Mouse (Mus musculus): ENCODE results near the gene Naaa. TPM values are rescaled to one million over a fixed set of nuclear protein-coding genes. Genes with fewer than 3 reads are reported as not detected.

The Naaa gene
- polyA plus RNA-seq, 1 experiment from 2014 or later, result 6.1 TPM

DNA sequence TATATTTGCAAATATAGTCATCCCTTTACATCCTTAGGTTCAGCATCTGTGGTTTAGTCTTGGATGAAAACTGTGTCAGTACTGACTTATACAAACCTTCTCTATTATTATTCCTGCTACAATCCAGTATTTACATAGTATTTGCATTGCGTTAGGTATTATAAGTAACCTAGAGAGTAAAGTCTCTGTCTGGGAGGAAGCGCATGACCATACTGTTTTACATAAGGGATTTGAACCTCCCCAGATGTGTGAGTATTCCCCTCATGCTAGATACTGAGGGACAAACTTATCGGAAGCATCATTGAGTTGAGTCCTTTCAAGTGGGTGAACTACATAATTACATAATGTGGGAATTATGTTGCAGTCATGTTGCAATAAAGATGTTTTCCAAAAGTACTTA, 48.5 kb downstream of the Naaa start:
- H3K4me3 ChIP-seq (ENCODE audit: low read depth, low read length), result no peak overlapping the region
- no peaks in the 10 kb centered on the region for H3K9me3 ChIP-seq (ENCODE audit: control insufficient read depth, low read length)
- DNase-seq (ENCODE audit: low spot score) (no peak), ATAC-seq (ENCODE audit: insufficient read depth, low FRiP score, low TSS enrichment) (no peak)
- H3K4me2 ChIP-seq (ENCODE audit: low read depth), result no peak overlapping the region
- H3K36me3 ChIP-seq (ENCODE audit: control insufficient read depth, insufficient read depth, low read length), result no peaks in the 10 kb centered on the region
- H3K27ac ChIP-seq (ENCODE audit: low read depth, low read length), result no peak overlapping the region
- no peaks in the 10 kb centered on the region for H3K27me3 ChIP-seq (ENCODE audit: control insufficient read depth, insufficient read depth, low read length)
- WGBS, result 96% methylated on average over 3 of the region's 3 CpGs
- no peaks in the 10 kb centered on the region for H3K4me1 ChIP-seq (ENCODE audit: control insufficient read depth, insufficient read depth, low read length)
- H3K9ac ChIP-seq (ENCODE audit: low read length), result no peak overlapping the region

- H3K4me2 ChIP-seq (ENCODE audit: low read depth), result no peak overlapping the region
- no peaks in the 10 kb centered on the region for H3K36me3 ChIP-seq (ENCODE audit: control insufficient read depth, insufficient read depth, low read length)
- no peaks in the 10 kb centered on the region for H3K9me3 ChIP-seq (ENCODE audit: control insufficient read depth, low read length)
- no peak for ATAC-seq (ENCODE audit: insufficient read depth, low FRiP score, low TSS enrichment)
- no peaks in the 10 kb centered on the region for H3K27me3 ChIP-seq (ENCODE audit: control insufficient read depth, insufficient read depth, low read length)
- no peaks in the 10 kb centered on the region for H3K4me1 ChIP-seq (ENCODE audit: control insufficient read depth, insufficient read depth, low read length)
- no peak overlapping the region for H3K9ac ChIP-seq (ENCODE audit: low read length)
- DNase-seq (ENCODE audit: low spot score), result no peak
- no peak overlapping the region for H3K27ac ChIP-seq (ENCODE audit: low read depth, low read length)
- H3K4me3 ChIP-seq (ENCODE audit: low read depth, low read length), result no peak overlapping the region
- WGBS, result 49% methylated on average over 10 of the region's 10 CpGs
Observed at GRCm38 (mm10) chr5:92228776-92229175, 49.2 kb downstream of the Naaa start.

DNA sequence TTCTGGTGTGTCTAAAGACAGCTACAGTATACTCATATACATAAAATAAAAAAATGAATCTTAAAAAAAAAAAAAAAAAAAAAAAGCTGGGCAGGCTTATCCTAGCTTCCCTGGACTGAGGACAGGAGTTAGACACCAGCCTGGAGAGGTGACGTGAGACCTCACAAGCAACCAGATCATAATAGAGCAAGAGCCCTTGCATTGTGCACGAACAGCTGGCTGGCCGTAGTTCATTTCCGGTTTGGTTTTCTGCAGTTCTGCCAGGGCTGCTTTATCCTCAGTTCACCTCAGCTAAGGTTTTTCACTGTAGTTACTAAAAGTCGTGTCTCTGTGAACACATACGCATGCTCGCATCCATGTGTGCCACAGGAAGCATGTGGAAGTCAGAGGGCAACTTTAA, 50.2 kb downstream of the Naaa start:
- no peaks in the 10 kb centered on the region for H3K27me3 ChIP-seq (ENCODE audit: control insufficient read depth, insufficient read depth, low read length)
- H3K27ac ChIP-seq (ENCODE audit: low read depth, low read length), result no peak overlapping the region
- DNase-seq (ENCODE audit: low spot score) (no peak), ATAC-seq (ENCODE audit: insufficient read depth, low FRiP score, low TSS enrichment) (no peak)
- H3K4me2 ChIP-seq (ENCODE audit: low read depth), result no peak overlapping the region
- no peak overlapping the region for H3K9ac ChIP-seq (ENCODE audit: low read length)
- 89% methylated on average over 7 of the region's 7 CpGs for WGBS
- no peak overlapping the region for H3K4me3 ChIP-seq (ENCODE audit: low read depth, low read length)
- no peaks in the 10 kb centered on the region for H3K9me3 ChIP-seq (ENCODE audit: control insufficient read depth, low read length)
- H3K4me1 ChIP-seq (ENCODE audit: control insufficient read depth, insufficient read depth, low read length), result no peaks in the 10 kb centered on the region
- H3K36me3 ChIP-seq (ENCODE audit: control insufficient read depth, insufficient read depth, low read length), result no peaks in the 10 kb centered on the region

GRCm38 (mm10) chr5:92220287-92220902, 57.6 kb downstream of the Naaa start:
- no peak for ATAC-seq (ENCODE audit: insufficient read depth, low FRiP score, low TSS enrichment)
- H3K27me3 ChIP-seq (ENCODE audit: control insufficient read depth, insufficient read depth, low read length), result no peaks in the 10 kb centered on the region
- H3K27ac ChIP-seq (ENCODE audit: low read depth, low read length), result no peak overlapping the region
- WGBS, result 92% methylated on average over 8 of the region's 8 CpGs
- DNase-seq (ENCODE audit: low spot score), result no peak
- H3K4me2 ChIP-seq (ENCODE audit: low read depth), result no peak overlapping the region
- H3K36me3 ChIP-seq (ENCODE audit: control insufficient read depth, insufficient read depth, low read length), result no peaks in the 10 kb centered on the region
- H3K9ac ChIP-seq (ENCODE audit: low read length), result no peak overlapping the region
- H3K4me1 ChIP-seq (ENCODE audit: control insufficient read depth, insufficient read depth, low read length), result no peaks in the 10 kb centered on the region
- no peaks in the 10 kb centered on the region for H3K9me3 ChIP-seq (ENCODE audit: control insufficient read depth, low read length)
- H3K4me3 ChIP-seq (ENCODE audit: low read depth, low read length), result no peak overlapping the region

GRCm38 (mm10) chr5:92219826-92220225, 58.1 kb downstream of the Naaa start:
- 79% methylated on average over 6 of the region's 6 CpGs for WGBS
- ATAC-seq (ENCODE audit: insufficient read depth, low FRiP score, low TSS enrichment) (no peak), DNase-seq (ENCODE audit: low spot score) (no peak)
- Histone ChIP-seq H3K9ac (ENCODE audit: low read length) (no peak overlapping the region), H3K4me1 (ENCODE audit: control insufficient read depth, insufficient read depth, low read length) (no peaks in the 10 kb centered on the region), H3K27me3 (ENCODE audit: control insufficient read depth, insufficient read depth, low read length) (no peaks in the 10 kb centered on the region), H3K9me3 (ENCODE audit: control insufficient read depth, low read length) (no peaks in the 10 kb centered on the region), H3K27ac (ENCODE audit: low read depth, low read length) (no peak overlapping the region), H3K36me3 (ENCODE audit: control insufficient read depth, insufficient read depth, low read length) (no peaks in the 10 kb centered on the region), H3K4me2 (ENCODE audit: low read depth) (no peak overlapping the region), H3K4me3 (ENCODE audit: low read depth, low read length) (no peak overlapping the region)

GRCm38 (mm10) chr5:92218915-92219793, 58.8 kb downstream of the Naaa start:
- Histone ChIP-seq H3K36me3 (ENCODE audit: control insufficient read depth, insufficient read depth, low read length) (no peaks in the 10 kb centered on the region), H3K27ac (ENCODE audit: low read depth, low read length) (no peak overlapping the region), H3K9me3 (ENCODE audit: control insufficient read depth, low read length) (no peaks in the 10 kb centered on the region), H3K9ac (ENCODE audit: low read length) (no peak overlapping the region), H3K4me2 (ENCODE audit: low read depth) (no peak overlapping the region), H3K4me1 (ENCODE audit: control insufficient read depth, insufficient read depth, low read length) (no peaks in the 10 kb centered on the region), H3K4me3 (ENCODE audit: low read depth, low read length) (no peak overlapping the region), H3K27me3 (ENCODE audit: control insufficient read depth, insufficient read depth, low read length) (no peaks in the 10 kb centered on the region)
- DNase-seq (ENCODE audit: low spot score), result no peak
- ATAC-seq (ENCODE audit: insufficient read depth, low FRiP score, low TSS enrichment), result no peak
- WGBS, result 52% methylated on average over 17 of the region's 17 CpGs

GRCm38 (mm10) chr5:92215308-92215707, 62.7 kb downstream of the Naaa start, which contains the start of gene U90926:
U90926 (minus strand) TSS chr5:92215408.
- no peak for DNase-seq (ENCODE audit: low spot score)
- ATAC-seq (ENCODE audit: insufficient read depth, low FRiP score, low TSS enrichment), result no peak
- H3K27ac ChIP-seq (ENCODE audit: low read depth, low read length), result no peak within 1 kb of the TSS
- no peak within 1 kb of the TSS for H3K4me3 ChIP-seq (ENCODE audit: low read depth, low read length)
- WGBS, result 90% methylated on average over 4 of the region's 4 CpGs
- no peaks in the 10 kb centered on the region for H3K4me1 ChIP-seq (ENCODE audit: control insufficient read depth, insufficient read depth, low read length)
- H3K27me3 ChIP-seq (ENCODE audit: control insufficient read depth, insufficient read depth, low read length), result no peaks in the 10 kb centered on the region
- no peak within 1 kb of the TSS for H3K4me2 ChIP-seq (ENCODE audit: low read depth)
- H3K9ac ChIP-seq (ENCODE audit: low read length), result no peak within 1 kb of the TSS
- H3K36me3 ChIP-seq (ENCODE audit: control insufficient read depth, insufficient read depth, low read length), result no peaks in the 10 kb centered on the region
- no peaks in the 10 kb centered on the region for H3K9me3 ChIP-seq (ENCODE audit: control insufficient read depth, low read length)

- Histone ChIP-seq H3K9ac (ENCODE audit: low read length) (no peak overlapping the region), H3K4me1 (ENCODE audit: control insufficient read depth, insufficient read depth, low read length) (no peaks in the 10 kb centered on the region), H3K9me3 (ENCODE audit: control insufficient read depth, low read length) (no peaks in the 10 kb centered on the region), H3K4me3 (ENCODE audit: low read depth, low read length) (no peak overlapping the region), H3K27me3 (ENCODE audit: control insufficient read depth, insufficient read depth, low read length) (no peaks in the 10 kb centered on the region), H3K36me3 (ENCODE audit: control insufficient read depth, insufficient read depth, low read length) (no peaks in the 10 kb centered on the region), H3K4me2 (ENCODE audit: low read depth) (no peak overlapping the region), H3K27ac (ENCODE audit: low read depth, low read length) (no peak overlapping the region)
- DNase-seq (ENCODE audit: low spot score), result no peak
- 93% methylated on average over 4 of the region's 4 CpGs for WGBS
- ATAC-seq (ENCODE audit: insufficient read depth, low FRiP score, low TSS enrichment), result no peak
Observed at GRCm38 (mm10) chr5:92212231-92212630, 65.7 kb downstream of the Naaa start.

DNA sequence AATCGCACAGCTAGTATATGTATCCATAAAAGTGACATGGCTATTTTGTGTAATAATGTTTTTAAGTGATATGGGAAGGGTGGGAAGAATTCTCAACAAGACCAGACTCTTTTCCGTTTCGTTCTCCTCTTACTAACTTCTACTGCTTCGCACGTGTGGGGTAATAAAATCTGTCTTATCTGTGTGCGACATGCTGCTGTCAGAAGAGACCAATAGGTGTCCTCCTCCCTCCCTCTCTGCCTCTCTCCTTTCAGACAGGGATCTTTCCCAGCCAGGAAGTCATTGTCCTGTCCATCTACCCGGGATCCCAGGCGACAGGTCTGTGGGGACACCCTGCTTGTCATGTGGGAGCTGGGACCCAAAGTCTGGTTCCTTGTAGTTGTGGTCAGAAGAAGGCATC, 67.8 kb downstream of the Naaa start:
- H3K4me2 ChIP-seq (ENCODE audit: low read depth), result no peak overlapping the region
- 76% methylated on average over 8 of the region's 8 CpGs for WGBS

More for the DNA sequence above, 67.8 kb downstream of the Naaa start:
- H3K4me1 ChIP-seq (ENCODE audit: control insufficient read depth, insufficient read depth, low read length), result no peaks in the 10 kb centered on the region
- peaks cover 1% of the 10 kb centered on the region; the same call in 1 of the 2 replicates for H3K36me3 ChIP-seq (ENCODE audit: control insufficient read depth, insufficient read depth, low read length)
- ATAC-seq (ENCODE audit: insufficient read depth, low FRiP score, low TSS enrichment) (no peak), DNase-seq (ENCODE audit: low spot score) (no peak)
- H3K9ac ChIP-seq (ENCODE audit: low read length), result no peak overlapping the region
- no peak overlapping the region for H3K4me3 ChIP-seq (ENCODE audit: low read depth, low read length)
- H3K27me3 ChIP-seq (ENCODE audit: control insufficient read depth, insufficient read depth, low read length), result no peaks in the 10 kb centered on the region
- no peak overlapping the region for H3K27ac ChIP-seq (ENCODE audit: low read depth, low read length)
- H3K9me3 ChIP-seq (ENCODE audit: control insufficient read depth, low read length), result no peaks in the 10 kb centered on the region

All from neural tube, embryonic 11.5 days (tissue).